In genomic region chr13:52576841-52577240, GRCm38 (mm10) we compare ENCODE assay signal across 18 mouse cellular contexts. TPM values are rescaled to one million over a fixed set of nuclear protein-coding genes. Genes with fewer than 3 reads are reported as not detected.
DNase-seq lines count a peak whose midpoint lies in the region; ATAC-seq and TF ChIP-seq lines count a peak whose summit lies in the region.
"Had no signal": no experiment of that assay in that cellular context is flagged by ENCODE, and none has a peak within 500 bp of the region (broad histone marks: within the 10 kb centered on the region; RNA-seq: fewer than 3 reads in every experiment).

No protein-coding gene starts in this region.

- TF ChIP-seq CTCF in lung, embryonic 14.5 days (IDR thresholded peaks at IDR 0.05; ENCODE audit: low read depth): no peak
- no peak for TF ChIP-seq CTCF in lung, adult 2 months (IDR thresholded peaks at IDR 0.05; ENCODE audit: insufficient read depth, low read length)

- TF ChIP-seq POLR2A in lung, adult 2 months (IDR thresholded peaks at IDR 0.05; ENCODE audit: borderline replicate concordance, extremely low read depth, low read depth, low read length): no peak

- H3K27ac ChIP-seq in forebrain, embryonic 14.5 days (ENCODE audit: low read depth, low read length): no peak overlapping the region
- H3K27ac ChIP-seq in forebrain, embryonic 16.5 days (ENCODE audit: low read length): no peak overlapping the region
- peak overlapping the region; percentile 91; the same call in 1 of the 2 replicates for H3K27ac ChIP-seq in heart, embryonic 16.5 days (ENCODE audit: low read length)
- no peak overlapping the region for H3K27ac ChIP-seq in lung, embryonic 14.5 days (ENCODE audit: low read depth)
- H3K27ac ChIP-seq: embryonic facial prominence, embryonic 12.5 days; hindbrain, embryonic 14.5 days; intestine, embryonic 15.5 days had no signal

- 60% methylated on average over 10 of the region's 10 CpGs for WGBS in forebrain, embryonic 14.5 days
- 48% methylated on average over 10 of the region's 10 CpGs for WGBS in forebrain, embryonic 16.5 days
- 32% methylated on average over 10 of the region's 10 CpGs for WGBS in heart, embryonic 16.5 days
- 10% methylated on average over 10 of the region's 10 CpGs for whole genome bisulfite sequencing in lung, embryonic 14.5 days
- WGBS in lung, adult 2 months: 33% methylated on average over 10 of the region's 10 CpGs

- no peak for ATAC-seq in forebrain, embryonic 14.5 days
- ATAC-seq in forebrain, embryonic 16.5 days: no peak
- ATAC-seq in heart, embryonic 16.5 days (replicated peaks; ENCODE audit: extremely low read depth, insufficient read depth, low FRiP score): no peak
- ATAC-seq in lung, embryonic 14.5 days (ENCODE audit: insufficient read depth): peak; percentile 64; the same call in 1 of the 2 replicates
- no peak for ATAC-seq in frontal cortex, adult (ENCODE audit: low TSS enrichment)
- ATAC-seq: intestine, embryonic 15.5 days had no signal

- H3K4me2 ChIP-seq in forebrain, embryonic 14.5 days (ENCODE audit: low read length): no peak overlapping the region
- H3K4me2 ChIP-seq in forebrain, embryonic 16.5 days (ENCODE audit: low read length): no peak overlapping the region
- H3K4me2 ChIP-seq in heart, embryonic 16.5 days (ENCODE audit: low read depth, low read length): no peak overlapping the region
- no peak overlapping the region for H3K4me2 ChIP-seq in lung, embryonic 14.5 days
- H3K4me2 ChIP-seq: embryonic facial prominence, embryonic 12.5 days; hindbrain, embryonic 14.5 days; intestine, embryonic 15.5 days had no signal

- no peak overlapping the region for H3K9ac ChIP-seq in forebrain, embryonic 14.5 days (ENCODE audit: low read length)
- H3K9ac ChIP-seq in forebrain, embryonic 16.5 days (replicated peaks; ENCODE audit: low read depth, low read length): no peak overlapping the region
- no peak overlapping the region for H3K9ac ChIP-seq in heart, embryonic 16.5 days (ENCODE audit: low read length)
- H3K9ac ChIP-seq in lung, embryonic 14.5 days: peak overlapping the region; percentile 16
- H3K9ac ChIP-seq: embryonic facial prominence, embryonic 12.5 days; hindbrain, embryonic 14.5 days; intestine, embryonic 15.5 days had no signal

- H3K9me3 ChIP-seq in forebrain, embryonic 14.5 days (replicated peaks; ENCODE audit: control insufficient read depth, low read length): no peaks in the 10 kb centered on the region
- no peaks in the 10 kb centered on the region for H3K9me3 ChIP-seq in forebrain, embryonic 16.5 days (ENCODE audit: control insufficient read depth, low read length)
- no peaks in the 10 kb centered on the region for H3K9me3 ChIP-seq in heart, embryonic 16.5 days (replicated peaks; ENCODE audit: control insufficient read depth, low read length)
- H3K9me3 ChIP-seq in lung, embryonic 14.5 days (ENCODE audit: low read depth, low read length): no peaks in the 10 kb centered on the region
- H3K9me3 ChIP-seq: embryonic facial prominence, embryonic 12.5 days; intestine, embryonic 15.5 days had no signal

- DNase-seq in forebrain, embryonic 14.5 days (ENCODE audit: low spot score): peak; percentile 7
- no peak for DNase-seq in heart, adult 11 months
- peak; percentile 62 for DNase-seq in lung, embryonic 14.5 days
- no peak for DNase-seq in lung, adult 2 months
- DNase-seq in retina, embryonic 14.5 days (ENCODE audit: low spot score): peak; percentile 15
- DNase-seq: cerebellum, postnatal 14 days; gastrocnemius, postnatal 14 days; kidney, postnatal 4 days; lung, postnatal 10 days; right cerebral cortex, postnatal 14 days; thymus, postnatal 14 days had no signal

- H3K36me3 ChIP-seq in forebrain, embryonic 14.5 days (ENCODE audit: control insufficient read depth, insufficient read depth, low read length): no peaks in the 10 kb centered on the region
- no peaks in the 10 kb centered on the region for H3K36me3 ChIP-seq in forebrain, embryonic 16.5 days (ENCODE audit: control insufficient read depth, insufficient read depth)
- no peaks in the 10 kb centered on the region for H3K36me3 ChIP-seq in heart, embryonic 16.5 days (ENCODE audit: control insufficient read depth, insufficient read depth)
- H3K36me3 ChIP-seq in lung, embryonic 14.5 days (ENCODE audit: insufficient read depth): no peaks in the 10 kb centered on the region
- H3K36me3 ChIP-seq: embryonic facial prominence, embryonic 12.5 days; intestine, embryonic 15.5 days had no signal

- no peaks in the 10 kb centered on the region for H3K4me1 ChIP-seq in forebrain, embryonic 14.5 days (ENCODE audit: control insufficient read depth, insufficient read depth, low read length)
- no peaks in the 10 kb centered on the region for H3K4me1 ChIP-seq in forebrain, embryonic 16.5 days (replicated peaks; ENCODE audit: control insufficient read depth, insufficient read depth, low read length)
- H3K4me1 ChIP-seq in heart, embryonic 16.5 days (ENCODE audit: control insufficient read depth, insufficient read depth, low read length): peaks cover 25% of the 10 kb centered on the region
- H3K4me1 ChIP-seq in lung, embryonic 14.5 days (ENCODE audit: insufficient read depth): peaks cover 11% of the 10 kb centered on the region
- peaks cover 2% of the 10 kb centered on the region for H3K4me1 ChIP-seq in lung, adult 2 months (ENCODE audit: control insufficient read depth, insufficient read depth, low read length)
- H3K4me1 ChIP-seq: intestine, embryonic 15.5 days had no signal

- no peak overlapping the region for H3K4me3 ChIP-seq in forebrain, embryonic 14.5 days (ENCODE audit: low read depth, low read length)
- no peak overlapping the region for H3K4me3 ChIP-seq in forebrain, embryonic 16.5 days (replicated peaks; ENCODE audit: low read length)
- H3K4me3 ChIP-seq in heart, embryonic 16.5 days (ENCODE audit: low read length): no peak overlapping the region
- H3K4me3 ChIP-seq in lung, embryonic 14.5 days (ENCODE audit: low read depth, low read length): no peak overlapping the region
- no peak overlapping the region for H3K4me3 ChIP-seq in lung, adult 2 months (replicated peaks; ENCODE audit: extremely low read depth, low read depth, low read length)
- H3K4me3 ChIP-seq: embryonic facial prominence, embryonic 12.5 days; intestine, embryonic 15.5 days had no signal

- H3K27me3 ChIP-seq in forebrain, embryonic 14.5 days (replicated peaks; ENCODE audit: control insufficient read depth, insufficient read depth, low read length): no peaks in the 10 kb centered on the region
- peaks cover 5% of the 10 kb centered on the region; the same call in 1 of the 2 replicates for H3K27me3 ChIP-seq in forebrain, embryonic 16.5 days (replicated peaks; ENCODE audit: control insufficient read depth, insufficient read depth, low read length)
- no peaks in the 10 kb centered on the region for H3K27me3 ChIP-seq in heart, embryonic 16.5 days (ENCODE audit: control insufficient read depth, insufficient read depth, low read length)
- no peaks in the 10 kb centered on the region for H3K27me3 ChIP-seq in lung, embryonic 14.5 days (ENCODE audit: insufficient read depth, low read length)
- H3K27me3 ChIP-seq: CH12.LX; intestine, embryonic 15.5 days had no signal

RNA-seq across cellular contexts. Expression of gene Syk, which starts 6.1 kb away (rescaled TPM):
- polyA plus RNA-seq in forebrain, embryonic 14.5 days (2014; fragmentation: Nextera tagmentation; extraction: Ambion mirVana): 1.0 and 1.1 TPM in 2 replicates
- 1.3 TPM in 2 replicates for polyA plus RNA-seq in forebrain, embryonic 16.5 days (2015; fragmentation: Nextera tagmentation; extraction: Ambion mirVana)
- polyA plus RNA-seq in heart, embryonic 16.5 days (2015; fragmentation: Nextera tagmentation; extraction: Ambion mirVana): 7.9 and 8.7 TPM in 2 replicates
- polyA plus RNA-seq in lung, embryonic 14.5 days (2014; fragmentation: Nextera tagmentation; extraction: Ambion mirVana): 6.0 and 6.6 TPM in 2 replicates
- 15.7 and 19.7 TPM in 2 replicates for polyA plus RNA-seq in lung, adult 2 months (2012; rRNA removed)

RNA-seq across cellular contexts. Expression of gene Diras2, which starts 45.8 kb away (rescaled TPM):
- 1.5 and 2.2 TPM in 2 replicates for polyA plus RNA-seq in forebrain, embryonic 14.5 days (2014; fragmentation: Nextera tagmentation; extraction: Ambion mirVana)
- 3.7 and 4.3 TPM in 2 replicates for polyA plus RNA-seq in forebrain, embryonic 16.5 days (2015; fragmentation: Nextera tagmentation; extraction: Ambion mirVana)
- 0.62 and 1.2 TPM in 2 replicates for polyA plus RNA-seq in heart, embryonic 16.5 days (2015; fragmentation: Nextera tagmentation; extraction: Ambion mirVana)
- 0.14 and 0.20 TPM in 2 replicates for polyA plus RNA-seq in lung, embryonic 14.5 days (2014; fragmentation: Nextera tagmentation; extraction: Ambion mirVana)
- polyA plus RNA-seq in lung, adult 2 months (2012; rRNA removed): 4.0 and 4.3 TPM in 2 replicates

Comparison
In these comparisons a context has a peak if more than half of its experiments do, and no peak if none do; other contexts are left out.
1. DNase-seq: peak in forebrain, embryonic 14.5 days (single experiment), lung, embryonic 14.5 days (single experiment) and retina, embryonic 14.5 days (single experiment); none in heart, adult 11 months (single experiment) and lung, adult 2 months (single experiment).